Mouse (Mus musculus) v-Abl transformed pro-B cells (cell line): ENCODE measurements around the gene Ndufa12.

Experiments used
- in situ Hi-C, 2 experiments: fragments of 400-800 bp; cut with MboI; formaldehyde crosslinking; loops; one replicate each; pipeline ENCODE4 v1.15.1; 2025; ENCODE audit not compliant: unreplicated experiment in 2 of 2

The Ndufa12 gene

DNA sequence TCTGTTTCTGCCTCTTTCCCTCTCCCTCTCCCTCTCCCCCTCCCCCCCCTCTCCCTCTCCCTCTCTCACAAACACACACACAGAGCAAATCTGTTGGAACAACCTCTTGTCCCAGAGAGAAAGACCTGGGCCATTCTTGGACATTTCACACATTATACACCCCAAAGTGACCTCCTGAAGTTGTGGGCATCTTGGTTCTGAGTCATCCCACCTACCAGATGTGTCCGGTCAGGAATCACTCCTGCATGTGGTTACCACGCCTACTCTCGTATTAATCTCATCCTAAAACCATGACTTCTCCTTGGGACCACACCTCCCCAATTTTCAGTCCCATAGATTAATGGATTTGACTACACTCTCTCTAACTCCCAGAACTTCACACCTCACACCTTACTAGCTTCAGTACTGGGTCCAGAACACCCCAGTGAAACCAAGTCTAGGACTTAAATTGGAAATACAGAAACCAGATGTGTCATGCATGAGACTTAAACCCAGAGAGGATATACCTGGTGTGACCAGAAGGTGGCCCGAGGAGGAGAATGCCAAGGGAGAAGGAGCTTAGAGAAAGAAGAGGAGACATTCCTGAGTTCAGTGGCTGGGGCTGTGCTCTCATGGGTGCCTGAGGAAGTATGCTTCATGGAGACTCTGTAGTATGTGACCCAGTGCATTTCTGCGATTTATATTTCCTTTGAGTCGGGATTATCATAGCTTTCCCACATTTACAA, 26.7 kb downstream of the Ndufa12 start:
- in situ Hi-C loops: no loop called here

DNA sequence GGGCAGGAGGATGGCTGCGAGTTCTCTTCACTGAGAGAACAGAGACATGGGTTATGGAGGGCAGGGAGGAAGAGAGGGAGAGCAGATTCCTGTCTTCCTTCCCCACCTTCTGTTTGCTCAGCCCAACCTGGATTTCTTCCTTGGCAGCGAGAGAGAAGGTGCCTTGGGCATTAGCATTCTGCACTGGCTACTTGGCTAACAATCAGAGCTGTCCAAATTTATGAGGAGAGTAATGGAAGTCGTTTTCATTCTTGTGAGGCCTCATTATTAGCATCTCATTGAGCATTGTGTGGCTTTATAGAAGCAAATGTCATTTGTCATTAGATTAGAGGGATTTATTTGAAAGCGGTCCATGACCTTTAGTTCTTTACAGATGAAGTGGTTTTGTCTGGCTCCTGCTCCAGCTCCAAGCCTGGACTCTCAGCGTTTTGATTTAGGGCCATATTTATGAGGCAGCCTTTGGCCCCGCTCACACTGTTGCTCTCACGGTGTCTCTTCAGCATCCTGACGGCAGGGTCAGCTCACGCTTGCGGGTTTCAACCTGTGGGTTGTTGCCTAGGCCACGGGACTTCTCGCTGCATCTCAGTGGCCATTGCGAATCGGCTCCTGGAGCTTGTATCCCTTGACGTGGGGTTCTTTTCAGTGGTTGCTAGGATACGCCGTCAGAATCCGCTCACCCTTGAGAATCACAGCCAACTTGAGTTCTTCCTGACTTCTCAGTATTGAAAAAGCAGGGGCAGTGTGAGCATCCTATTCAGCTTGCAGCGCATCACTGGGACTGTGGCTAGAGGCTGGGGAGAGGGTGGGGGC, 31.9 kb downstream of the Ndufa12 start:
- in situ Hi-C loops: no loop called here

DNA sequence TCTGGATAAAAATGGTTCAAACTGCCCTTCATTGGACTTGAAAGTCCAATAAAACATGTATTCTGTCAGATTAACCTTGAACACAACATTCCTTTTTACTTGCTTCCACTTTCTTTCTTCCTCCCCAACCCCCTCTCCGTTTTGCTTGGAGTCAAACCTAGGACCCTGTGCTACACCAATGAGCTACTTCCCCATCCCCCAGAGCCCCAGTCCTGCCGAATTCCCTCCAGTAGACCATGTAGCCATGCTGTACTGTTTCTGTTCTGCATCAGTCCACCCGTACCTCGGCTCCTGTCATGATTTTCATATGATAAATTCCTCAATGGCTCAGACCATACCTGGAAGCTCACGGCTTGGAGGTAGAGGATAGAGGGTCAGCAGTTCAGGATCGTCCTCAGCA, 32.5 kb downstream of the Ndufa12 start:
- in situ Hi-C loops: no loop called here

DNA sequence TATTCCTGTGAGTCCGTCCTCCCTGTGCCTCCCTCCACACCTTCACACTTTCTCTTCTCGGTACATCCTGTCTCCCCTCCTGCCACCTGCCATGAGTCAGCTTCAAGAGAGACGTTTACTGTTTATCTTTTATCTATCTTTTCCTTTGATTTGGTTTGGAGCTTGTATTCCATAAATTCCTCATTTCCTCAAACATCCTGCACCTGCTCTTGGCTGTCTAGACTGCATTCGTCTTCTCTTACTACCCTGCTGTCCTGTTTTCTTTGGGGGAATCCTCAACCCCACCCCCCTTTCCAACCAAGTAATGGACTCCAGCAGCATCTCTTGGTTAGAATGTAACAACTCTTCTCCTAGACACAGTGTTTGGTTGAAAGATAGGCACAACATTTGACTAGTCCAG, 36.7 kb downstream of the Ndufa12 start:
- in situ Hi-C loops: no loop called here

DNA sequence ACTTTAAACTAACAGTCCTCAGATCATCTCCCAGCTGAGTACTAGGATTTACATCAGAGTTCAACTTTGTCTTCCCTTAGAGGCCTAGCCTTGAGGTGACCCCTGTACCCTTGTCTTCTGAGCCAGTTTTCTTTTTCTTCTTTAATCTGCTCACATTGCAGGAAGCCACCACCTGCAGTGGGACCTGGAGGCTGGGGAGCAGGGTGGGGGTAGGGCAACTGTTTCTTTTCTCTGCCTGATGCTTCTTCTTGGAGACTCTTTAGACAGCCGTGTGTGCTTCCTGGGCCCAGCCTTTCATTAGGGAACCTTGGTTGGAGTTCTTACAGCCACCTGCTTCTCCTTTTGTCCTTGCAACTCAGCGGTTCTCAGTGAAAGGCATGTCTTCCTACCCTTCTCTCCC, 42.8 kb downstream of the Ndufa12 start:
- in situ Hi-C loops: no loop called here

DNA sequence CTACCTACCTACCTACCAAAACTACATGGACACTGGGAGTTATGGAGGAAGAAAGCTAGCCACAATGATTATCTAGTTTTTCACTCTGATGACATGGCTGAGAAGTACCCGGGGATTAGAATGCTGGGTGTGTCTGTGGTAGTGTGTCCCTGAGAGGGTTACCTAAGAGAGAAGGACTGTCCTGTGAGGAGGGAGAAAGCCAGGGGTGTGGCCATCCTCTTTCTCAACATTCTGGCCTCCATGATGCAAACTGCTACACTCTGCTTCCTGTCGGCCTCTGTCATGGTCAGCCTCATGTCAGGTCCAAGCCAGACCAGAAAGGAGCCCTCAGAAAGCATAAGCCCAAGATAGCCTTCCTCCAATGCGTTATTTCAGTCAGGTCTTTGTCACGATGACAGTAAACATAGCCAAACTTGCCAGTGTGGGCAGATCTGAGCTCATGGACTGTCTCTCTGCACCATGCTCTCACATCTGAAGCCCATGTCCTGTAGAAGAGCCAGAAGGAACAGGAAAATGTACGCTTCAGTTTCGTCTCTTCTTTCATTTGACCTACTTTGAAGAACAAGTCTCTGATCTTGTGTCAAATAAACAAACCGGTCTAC, 49.3 kb downstream of the Ndufa12 start:
- in situ Hi-C loops: no loop called here

DNA sequence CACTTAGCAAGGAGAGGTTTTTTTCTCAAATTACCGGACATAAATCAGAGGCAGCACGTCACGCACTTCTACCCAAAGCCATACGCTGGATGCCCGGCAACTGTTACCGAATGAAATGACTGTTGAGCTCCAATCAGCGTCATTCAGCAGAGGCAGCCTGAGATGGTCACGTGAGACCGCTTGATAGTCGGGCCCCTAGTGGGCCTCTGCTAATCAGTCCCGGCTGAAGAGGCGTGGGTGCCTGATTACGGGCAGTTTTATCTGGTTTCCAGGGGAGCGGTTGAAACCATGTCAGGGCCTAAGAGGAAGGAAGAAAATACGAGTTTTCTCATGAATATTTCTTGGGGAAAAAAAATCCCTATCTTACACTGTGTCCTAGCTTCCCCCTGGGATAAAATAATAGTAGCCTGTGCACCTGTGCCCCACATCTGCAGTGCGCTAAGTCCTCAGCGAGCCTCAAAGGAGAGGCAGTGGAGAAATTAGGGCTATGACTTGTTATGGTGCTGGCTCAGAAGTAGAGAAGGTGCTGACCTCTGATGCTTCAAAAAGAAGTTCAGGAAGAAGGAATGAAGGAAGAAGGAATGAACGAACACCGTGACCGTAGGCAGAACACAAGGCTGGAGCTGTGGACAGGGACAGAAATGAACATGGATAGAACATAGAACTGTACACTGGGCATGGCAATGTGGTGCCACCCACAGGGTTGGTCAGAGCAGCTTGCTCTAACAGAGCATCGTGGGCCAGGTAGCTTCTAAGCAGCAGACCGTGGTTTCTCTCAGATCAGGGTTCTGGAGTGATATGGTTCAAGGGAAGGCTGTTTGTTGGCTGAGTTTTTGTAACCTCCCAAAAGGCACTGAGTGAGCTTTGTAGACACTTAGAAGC, 51.3 kb downstream of the Ndufa12 start:
- in situ Hi-C loops: no loop called here

DNA sequence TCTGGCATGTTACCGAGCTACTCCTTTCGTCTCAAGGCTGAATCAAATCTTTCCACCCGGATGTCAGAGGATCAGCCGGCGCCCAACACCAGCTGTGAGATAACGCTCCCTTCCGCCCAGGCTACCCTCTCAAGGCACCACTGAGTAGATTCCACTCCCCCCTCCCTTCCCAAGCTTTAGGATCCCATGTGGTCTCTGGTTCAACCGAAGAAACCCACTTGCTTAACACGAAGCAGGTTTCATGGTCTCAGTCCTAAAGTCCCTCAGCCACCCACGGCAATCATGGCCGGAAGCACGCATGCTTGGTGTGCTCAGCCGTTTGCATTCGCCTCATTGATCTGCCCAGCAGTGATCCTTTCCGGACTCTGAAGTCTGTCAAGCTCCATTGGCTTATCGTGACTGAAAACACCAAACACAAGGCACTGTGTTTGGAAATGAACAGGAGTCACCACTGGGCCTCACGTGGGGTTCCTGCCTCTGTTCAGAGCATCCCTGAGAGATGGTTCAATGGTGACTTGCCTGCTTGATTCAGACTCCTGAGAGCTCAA, 54.8 kb downstream of the Ndufa12 start:
- in situ Hi-C loops: no loop called here

DNA sequence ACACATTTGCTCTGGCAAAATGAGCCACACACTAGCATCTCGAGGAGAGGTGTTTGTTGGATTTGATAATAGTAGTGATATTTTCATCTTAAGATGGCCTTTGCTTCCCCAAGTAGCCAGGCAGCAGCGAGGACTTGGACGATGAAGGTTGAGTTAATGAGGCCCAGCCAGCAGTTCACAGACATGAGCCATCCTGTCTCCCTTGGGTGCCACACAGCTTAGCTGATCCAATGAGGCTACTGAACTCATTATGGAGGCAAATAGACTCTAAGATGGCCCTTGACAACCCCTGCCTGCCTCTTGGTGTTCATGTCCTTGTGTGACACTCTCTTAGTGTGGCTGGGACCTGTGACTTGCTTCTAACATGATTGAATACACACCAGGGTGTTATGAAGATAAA, 56.2 kb downstream of the Ndufa12 start:
- in situ Hi-C loops: no loop called here

DNA sequence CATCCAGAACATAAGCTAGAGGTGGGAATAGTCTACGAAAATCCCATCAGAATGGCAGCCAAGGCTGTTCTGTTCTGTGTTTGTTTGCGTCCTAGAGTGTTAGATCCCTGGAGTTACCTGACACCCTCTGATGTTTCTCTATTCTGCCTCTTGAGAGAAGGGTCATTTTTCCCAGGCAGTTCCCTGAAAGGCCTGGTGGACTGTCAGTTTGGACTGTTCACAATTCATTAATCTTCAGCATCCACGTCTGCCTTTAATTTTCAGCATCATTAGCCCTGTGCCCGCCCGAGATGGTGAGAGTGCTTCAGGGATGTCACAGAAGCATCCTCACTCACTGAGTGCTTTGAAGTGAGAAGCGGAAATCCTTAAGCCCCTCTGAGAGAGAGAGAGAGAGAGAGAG, 57.2 kb downstream of the Ndufa12 start:
- in situ Hi-C loops: no loop called here

DNA sequence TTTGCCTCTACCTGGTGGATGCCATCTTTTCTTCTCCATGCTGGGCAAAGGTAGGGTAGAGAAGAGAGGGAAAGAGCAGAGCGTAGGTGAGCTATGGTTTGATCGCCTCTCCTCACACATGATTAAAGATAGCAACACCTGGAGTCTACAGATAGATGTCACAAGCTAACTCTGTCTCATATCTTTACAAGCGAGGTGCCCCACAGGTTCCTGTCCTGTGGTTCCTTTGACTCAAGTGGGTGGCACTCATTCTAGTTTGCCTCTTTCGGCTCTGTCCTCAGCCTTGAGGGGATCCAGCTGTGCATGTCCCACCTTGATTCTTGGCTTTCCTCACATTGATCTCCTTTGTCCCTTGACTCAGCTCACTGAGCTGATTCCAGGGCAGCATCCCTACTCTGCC, 58.0 kb downstream of the Ndufa12 start:
- in situ Hi-C loops: no loop called here

DNA sequence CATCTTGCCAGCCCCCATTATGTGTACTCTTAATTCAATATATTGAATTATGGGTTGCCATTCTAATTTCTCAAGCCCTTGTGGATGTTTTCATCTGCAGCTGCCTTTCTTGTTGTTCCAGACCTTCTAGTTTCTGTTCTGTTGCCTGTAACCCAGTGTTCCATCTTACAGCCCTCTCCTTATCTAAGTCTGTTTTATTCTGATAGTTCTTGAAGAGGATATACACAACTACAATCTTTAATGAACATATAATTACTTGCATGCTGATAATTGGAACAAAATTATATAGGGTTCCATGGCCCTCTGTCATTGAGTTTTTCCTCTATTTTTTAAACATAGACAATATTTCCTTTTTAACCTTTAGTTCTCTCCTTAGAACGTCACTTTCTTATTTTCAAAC, 62.0 kb downstream of the Ndufa12 start:
- in situ Hi-C loops: no loop called here

DNA sequence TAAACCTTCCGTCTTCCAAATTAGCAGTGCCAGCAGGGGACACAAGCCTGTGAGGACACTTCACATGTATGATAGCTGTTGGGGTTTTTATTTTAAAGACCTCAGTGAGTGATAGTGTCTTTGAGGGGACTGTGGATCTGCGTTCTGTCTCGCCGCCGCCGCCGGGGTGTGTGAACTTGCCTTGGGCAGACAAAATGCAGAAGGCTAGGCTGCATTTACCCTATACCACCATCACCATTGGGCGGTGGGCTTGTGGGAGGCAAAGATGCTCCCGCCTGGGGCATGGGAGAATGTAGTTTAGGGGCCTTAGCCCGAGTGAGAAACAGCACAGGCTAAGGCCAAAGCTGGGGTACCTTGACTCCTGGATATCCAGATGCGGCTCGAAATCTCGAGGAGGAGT, 64.1 kb downstream of the Ndufa12 start:
- in situ Hi-C loops: no loop called here

DNA sequence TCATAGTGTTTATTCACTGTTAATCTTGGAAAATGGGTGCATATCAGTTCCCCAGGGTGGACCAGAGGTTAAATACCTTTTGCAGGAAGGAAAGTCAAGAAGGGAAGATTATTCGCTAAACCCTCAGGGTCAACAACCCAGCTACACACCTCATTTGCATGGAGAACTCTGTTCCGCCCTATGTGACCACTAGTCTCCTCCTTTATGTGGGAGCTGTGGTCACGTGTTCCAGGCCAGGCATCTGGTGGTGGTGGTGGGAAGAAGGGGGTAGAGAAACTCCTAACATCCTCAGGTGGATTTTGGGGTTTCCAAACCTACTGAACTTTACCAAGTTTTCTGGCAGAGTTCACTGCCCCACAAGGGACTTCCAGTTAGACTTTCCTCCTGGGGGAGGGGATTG, 64.7 kb downstream of the Ndufa12 start:
- in situ Hi-C loops: no loop called here

DNA sequence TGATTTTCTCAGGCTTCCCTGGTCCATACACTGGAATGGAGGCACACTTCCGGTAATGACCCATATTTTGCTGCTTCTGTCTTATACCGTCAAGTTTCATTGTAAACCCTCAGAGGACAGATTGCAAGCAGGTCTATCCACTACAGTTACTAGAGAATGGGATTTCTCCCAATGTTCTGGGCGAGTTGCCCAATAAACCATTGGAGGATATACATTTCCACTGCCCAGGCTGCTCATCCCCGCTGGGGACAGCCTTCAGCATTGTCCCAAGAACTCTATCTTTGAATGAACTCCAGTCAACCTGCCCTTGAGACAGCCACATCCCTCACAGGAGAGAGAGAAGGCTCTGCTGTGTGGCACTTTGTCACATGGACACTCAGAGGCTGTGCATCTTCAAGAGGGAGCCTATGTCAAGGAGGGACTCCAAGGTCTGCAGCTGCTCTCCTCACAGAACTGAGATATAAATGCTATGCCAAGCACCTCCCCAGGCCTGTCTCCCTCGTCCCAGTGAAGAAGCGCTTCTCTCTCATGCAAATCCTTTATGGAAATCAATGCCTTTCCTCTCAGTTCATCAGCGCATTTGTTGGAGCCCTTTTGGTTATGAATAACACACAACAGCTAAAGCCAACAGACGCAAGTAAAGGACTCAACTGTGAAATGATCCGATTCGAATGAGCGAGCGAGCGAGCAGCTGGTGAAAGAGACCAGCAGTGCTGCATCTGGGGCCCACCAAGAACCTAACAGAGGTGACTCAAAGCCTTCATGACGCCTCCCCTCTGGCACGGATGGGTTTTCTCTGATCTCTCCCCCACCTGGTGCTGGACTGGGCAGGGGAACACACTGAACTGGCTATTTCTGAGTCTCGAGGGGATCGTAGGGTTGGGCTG, 67.4 kb downstream of the Ndufa12 start:
- in situ Hi-C loops: no loop called here
